Comparison of ENCODE assay signal across 9 mouse cellular contexts in genomic region chr11:79002551-79002951, GRCm38 (mm10). TPM values are rescaled to one million over a fixed set of nuclear protein-coding genes. Genes with fewer than 3 reads are reported as not detected.
DNase-seq lines count a peak whose midpoint lies in the region; ATAC-seq lines count a peak whose summit lies in the region.
"Had no signal": no experiment of that assay in that cellular context is flagged by ENCODE, and none has a peak within 500 bp of the region (broad histone marks: within the 10 kb centered on the region; RNA-seq: fewer than 3 reads in every experiment).

No protein-coding gene starts in this region.

- H3K9ac ChIP-seq in heart, embryonic 11.5 days (ENCODE audit: low read depth, low read length): no peak overlapping the region
- H3K9ac ChIP-seq in liver, embryonic 11.5 days (ENCODE audit: low read depth, low read length): no peak overlapping the region
- H3K9ac ChIP-seq: midbrain, embryonic 15.5 days had no signal

- H3K4me3 ChIP-seq in heart, embryonic 11.5 days (ENCODE audit: low read depth, low read length): no peak overlapping the region
- H3K4me3 ChIP-seq in liver, embryonic 11.5 days (ENCODE audit: low read depth, low read length): no peak overlapping the region
- H3K4me3 ChIP-seq: midbrain, embryonic 15.5 days had no signal

- no peaks in the 10 kb centered on the region for H3K36me3 ChIP-seq in heart, embryonic 11.5 days (ENCODE audit: control insufficient read depth, insufficient read depth, low read length)
- H3K36me3 ChIP-seq in liver, embryonic 11.5 days (ENCODE audit: control insufficient read depth, insufficient read depth, low read length): no peaks in the 10 kb centered on the region
- H3K36me3 ChIP-seq: midbrain, embryonic 15.5 days had no signal

- no peak for DNase-seq in heart, adult 8-10 months (ENCODE audit: low spot score)
- peak; percentile 50 for DNase-seq in thymus, postnatal 4 days
- no peak for DNase-seq in thymus, postnatal 0 days (ENCODE audit: low spot score)
- peak; percentile 31 for DNase-seq in liver, embryonic 11.5 days (ENCODE audit: low spot score)
- no peak for DNase-seq in cerebellum, postnatal 10 days
- DNase-seq in c-Kit-positive CD71-positive TER-119-positive erythroid progenitor cells, embryonic 14.5 days (ENCODE audit: low spot score): no peak
- no peak for DNase-seq in embryo, embryonic 11 days

- peak overlapping the region; percentile 74 for H3K27ac ChIP-seq in heart, embryonic 11.5 days (ENCODE audit: low read depth, low read length)
- H3K27ac ChIP-seq in liver, embryonic 11.5 days (ENCODE audit: low read depth, low read length): peak overlapping the region; percentile 65
- H3K27ac ChIP-seq: midbrain, embryonic 15.5 days had no signal

- H3K4me2 ChIP-seq in heart, embryonic 11.5 days: no peak overlapping the region
- H3K4me2 ChIP-seq in liver, embryonic 11.5 days: no peak overlapping the region
- H3K4me2 ChIP-seq: midbrain, embryonic 15.5 days had no signal

- ATAC-seq in heart, embryonic 11.5 days (replicated peaks; ENCODE audit: insufficient number of reproducible peaks, low FRiP score, low TSS enrichment): no peak
- no peak for ATAC-seq in liver, embryonic 11.5 days (replicated peaks; ENCODE audit: low FRiP score)
- ATAC-seq: midbrain, embryonic 15.5 days had no signal

- no peaks in the 10 kb centered on the region for H3K27me3 ChIP-seq in heart, embryonic 11.5 days (ENCODE audit: control insufficient read depth, insufficient read depth, low read length)
- H3K27me3 ChIP-seq in liver, embryonic 11.5 days (replicated peaks; ENCODE audit: control insufficient read depth, insufficient read depth, low read length): no peaks in the 10 kb centered on the region
- H3K27me3 ChIP-seq: midbrain, embryonic 15.5 days had no signal

- 50% methylated on average over 5 of the region's 5 CpGs for WGBS in heart, embryonic 11.5 days (ENCODE audit: insufficient replicate concordance)
- WGBS in liver, embryonic 11.5 days: 39% methylated on average over 5 of the region's 5 CpGs

- peaks cover 13% of the 10 kb centered on the region; the same call in 1 of the 2 replicates for H3K4me1 ChIP-seq in heart, embryonic 11.5 days (ENCODE audit: control insufficient read depth, insufficient read depth, low read length)
- H3K4me1 ChIP-seq in liver, embryonic 11.5 days (replicated peaks; ENCODE audit: control insufficient read depth, insufficient read depth, low read length): peaks cover 37% of the 10 kb centered on the region
- H3K4me1 ChIP-seq: midbrain, embryonic 15.5 days had no signal

- H3K9me3 ChIP-seq in heart, embryonic 11.5 days (replicated peaks; ENCODE audit: control insufficient read depth, low read length): no peaks in the 10 kb centered on the region
- 0 out of 2 replicates have a peak, but pooled peaks cover 1% of the 10 kb centered on the region for H3K9me3 ChIP-seq in liver, embryonic 11.5 days (ENCODE audit: control insufficient read depth, low read length)
- H3K9me3 ChIP-seq: midbrain, embryonic 15.5 days had no signal

RNA-seq across cellular contexts. Expression of gene Lgals9, which starts 17.8 kb away (rescaled TPM):
- 41.9 and 44.6 TPM in 2 replicates for polyA plus RNA-seq in heart, embryonic 11.5 days (2014; fragmentation: Nextera tagmentation; extraction: Ambion mirVana)
- 10 to 100 TPM; 15.9 to 19.3 (median 17.1) TPM for total RNA-seq in heart, adult 8-10 months (2022)
- polyA plus RNA-seq in thymus, postnatal 0 days (2015; fragmentation: Nextera tagmentation; extraction: Ambion mirVana): 421 and 488 TPM in 2 replicates
- polyA plus RNA-seq in liver, embryonic 11.5 days (2014; fragmentation: Nextera tagmentation; extraction: Ambion mirVana): 44.1 and 47.1 TPM in 2 replicates

Comparison
In these comparisons a context has a peak if more than half of its experiments do, and no peak if none do; other contexts are left out.
1. DNase-seq: peak in thymus, postnatal 4 days (single experiment) and liver, embryonic 11.5 days (single experiment); none in heart, adult 8-10 months (single experiment), thymus, postnatal 0 days (single experiment), cerebellum, postnatal 10 days (0 of 2), c-Kit-positive CD71-positive TER-119-positive erythroid progenitor cells, embryonic 14.5 days (single experiment) and embryo, embryonic 11 days (single experiment).